Mouse (Mus musculus): ENCODE measurements at regions not wholly inside any gene's neighbourhood (a gene's known extent, or its start where the extent isn't known, plus 50 kb on each side); places are given as distances from the start of the nearest gene placed in this dataset.

- H3K9me3 ChIP-seq (replicated peaks), result no peaks in the 10 kb centered on the region
- peak overlapping the region; percentile 60 for H3K27ac ChIP-seq (replicated peaks)
- H3K27me3 ChIP-seq (replicated peaks), result no peaks in the 10 kb centered on the region
- no peaks in the 10 kb centered on the region for H3K36me3 ChIP-seq
- H3K4me3 ChIP-seq (replicated peaks), result no peak overlapping the region
- peak overlapping the region; percentile 23; the same call in 1 of the 2 replicates for H3K4me2 ChIP-seq
- H3K9ac ChIP-seq (replicated peaks), result no peak overlapping the region
- 50% methylated on average over 15 of the region's 15 CpGs for WGBS
- ATAC-seq (ENCODE audit: low FRiP score), result no peak
- peaks cover 19% of the 10 kb centered on the region for H3K4me1 ChIP-seq
Observed at GRCm38 (mm10) chr13:47777206-47778099, 483.6 kb upstream of the Id4 start.

GRCm38 (mm10) chr13:47778218-47779009 lies 482.6 kb upstream of the Id4 start:
- H3K9me3 ChIP-seq (replicated peaks), result no peaks in the 10 kb centered on the region
- ATAC-seq (ENCODE audit: low FRiP score), result peak; percentile 57
- peaks cover 19% of the 10 kb centered on the region for H3K4me1 ChIP-seq
- H3K9ac ChIP-seq (replicated peaks), result no peak overlapping the region
- H3K36me3 ChIP-seq, result no peaks in the 10 kb centered on the region
- peak overlapping the region; percentile 70 for H3K27ac ChIP-seq (replicated peaks)
- no peaks in the 10 kb centered on the region for H3K27me3 ChIP-seq (replicated peaks)
- no peak overlapping the region for H3K4me3 ChIP-seq (replicated peaks)
- WGBS, result 22% methylated on average over 11 of the region's 14 CpGs
- H3K4me2 ChIP-seq, result peak overlapping the region; percentile 27; the same call in 1 of the 2 replicates

GRCm38 (mm10) chr13:47784406-47784805 lies 476.6 kb upstream of the Id4 start:
- ATAC-seq (ENCODE audit: low FRiP score), result no peak
- Histone ChIP-seq H3K4me3 (replicated peaks) (no peak overlapping the region), H3K4me2 (no peak overlapping the region), H3K27me3 (replicated peaks) (no peaks in the 10 kb centered on the region), H3K4me1 (peaks cover under 1% of the 10 kb centered on the region; the same call in 1 of the 2 replicates), H3K36me3 (no peaks in the 10 kb centered on the region), H3K9me3 (replicated peaks) (no peaks in the 10 kb centered on the region), H3K27ac (replicated peaks) (no peak overlapping the region), H3K9ac (replicated peaks) (no peak overlapping the region)
- 94% methylated on average over 3 of the region's 3 CpGs for WGBS

GRCm38 (mm10) chr13:47797859-47798258 lies 463.2 kb upstream of the Id4 start:
- no peak overlapping the region for H3K9ac ChIP-seq (replicated peaks)
- no peak overlapping the region for H3K27ac ChIP-seq (replicated peaks)
- no peak overlapping the region for H3K4me3 ChIP-seq (replicated peaks)
- H3K27me3 ChIP-seq (replicated peaks), result no peaks in the 10 kb centered on the region
- 79% methylated on average over 4 of the region's 4 CpGs for WGBS
- H3K4me2 ChIP-seq, result no peak overlapping the region
- no peaks in the 10 kb centered on the region for H3K4me1 ChIP-seq
- no peaks in the 10 kb centered on the region for H3K36me3 ChIP-seq
- no peak for ATAC-seq (ENCODE audit: low FRiP score)
- no peaks in the 10 kb centered on the region for H3K9me3 ChIP-seq (replicated peaks)

GRCm38 (mm10) chr13:47811711-47812415 lies 449.2 kb upstream of the Id4 start:
- 71% methylated on average over 6 of the region's 6 CpGs for WGBS

GRCm38 (mm10) chr13:47818924-47819564 lies 442.0 kb upstream of the Id4 start:
- no peak overlapping the region for H3K9ac ChIP-seq (replicated peaks)
- no peaks in the 10 kb centered on the region for H3K9me3 ChIP-seq (replicated peaks)
- no peaks in the 10 kb centered on the region for H3K27me3 ChIP-seq (replicated peaks)
- H3K36me3 ChIP-seq, result no peaks in the 10 kb centered on the region
- no peak overlapping the region for H3K27ac ChIP-seq (replicated peaks)
- ATAC-seq (ENCODE audit: low FRiP score), result no peak
- H3K4me1 ChIP-seq, result no peaks in the 10 kb centered on the region
- no peak overlapping the region for H3K4me2 ChIP-seq
- 80% methylated on average over 9 of the region's 9 CpGs for WGBS
- no peak overlapping the region for H3K4me3 ChIP-seq (replicated peaks)

More at GRCm38 (mm10) chr13:47811711-47812415, 449.2 kb upstream of the Id4 start:
- no peak for ATAC-seq (ENCODE audit: low FRiP score)
- no peaks in the 10 kb centered on the region for H3K36me3 ChIP-seq
- H3K4me1 ChIP-seq, result no peaks in the 10 kb centered on the region
- no peak overlapping the region for H3K9ac ChIP-seq (replicated peaks)
- no peaks in the 10 kb centered on the region for H3K9me3 ChIP-seq (replicated peaks)
- no peak overlapping the region for H3K4me3 ChIP-seq (replicated peaks)
- no peak overlapping the region for H3K27ac ChIP-seq (replicated peaks)
- H3K4me2 ChIP-seq, result no peak overlapping the region
- H3K27me3 ChIP-seq (replicated peaks), result no peaks in the 10 kb centered on the region

GRCm38 (mm10) chr13:47836491-47836890 lies 424.5 kb upstream of the Id4 start:
- Histone ChIP-seq H3K4me3 (replicated peaks) (no peak overlapping the region), H3K9me3 (replicated peaks) (no peaks in the 10 kb centered on the region), H3K27me3 (replicated peaks) (no peaks in the 10 kb centered on the region), H3K36me3 (no peaks in the 10 kb centered on the region), H3K9ac (replicated peaks) (no peak overlapping the region), H3K27ac (replicated peaks) (no peak overlapping the region), H3K4me1 (no peaks in the 10 kb centered on the region), H3K4me2 (no peak overlapping the region)
- no peak for ATAC-seq (ENCODE audit: low FRiP score)
- 46% methylated on average over 9 of the region's 9 CpGs for WGBS

- H3K27ac ChIP-seq (replicated peaks), result no peak overlapping the region
- no peak overlapping the region for H3K4me2 ChIP-seq
- no peak overlapping the region for H3K9ac ChIP-seq (replicated peaks)
- 79% methylated on average over 8 of the region's 8 CpGs for WGBS
- H3K4me1 ChIP-seq, result peaks cover 14% of the 10 kb centered on the region
- ATAC-seq (ENCODE audit: low FRiP score), result no peak
- no peaks in the 10 kb centered on the region for H3K27me3 ChIP-seq (replicated peaks)
- H3K36me3 ChIP-seq, result no peaks in the 10 kb centered on the region
- H3K9me3 ChIP-seq (replicated peaks), result no peaks in the 10 kb centered on the region
- H3K4me3 ChIP-seq (replicated peaks), result no peak overlapping the region
Observed at GRCm38 (mm10) chr13:47842418-47842817, 418.6 kb upstream of the Id4 start.

- H3K36me3 ChIP-seq, result no peaks in the 10 kb centered on the region
- H3K9ac ChIP-seq (replicated peaks), result no peak overlapping the region
- H3K27ac ChIP-seq (replicated peaks), result peak overlapping the region; percentile 51; the same call in 1 of the 2 replicates
- WGBS, result 73% methylated on average over 9 of the region's 9 CpGs
- peaks cover 14% of the 10 kb centered on the region for H3K4me1 ChIP-seq
- ATAC-seq (ENCODE audit: low FRiP score), result no peak
- no peak overlapping the region for H3K4me3 ChIP-seq (replicated peaks)
- no peaks in the 10 kb centered on the region for H3K27me3 ChIP-seq (replicated peaks)
- H3K4me2 ChIP-seq, result no peak overlapping the region
- H3K9me3 ChIP-seq (replicated peaks), result no peaks in the 10 kb centered on the region
Observed at GRCm38 (mm10) chr13:47843011-47843410, 418.0 kb upstream of the Id4 start.

GRCm38 (mm10) chr13:47843541-47844267 lies 417.3 kb upstream of the Id4 start:
- Histone ChIP-seq H3K4me2 (peak overlapping the region; percentile 32), H3K27me3 (replicated peaks) (no peaks in the 10 kb centered on the region), H3K36me3 (no peaks in the 10 kb centered on the region), H3K9ac (replicated peaks) (no peak overlapping the region), H3K4me1 (peaks cover 19% of the 10 kb centered on the region), H3K9me3 (replicated peaks) (no peaks in the 10 kb centered on the region), H3K27ac (replicated peaks) (peak overlapping the region; percentile 51), H3K4me3 (replicated peaks) (no peak overlapping the region)
- WGBS, result 16% methylated on average over 13 of the region's 13 CpGs
- no peak for ATAC-seq (ENCODE audit: low FRiP score)

Data from neural tube, embryonic 15.5 days (tissue).